Mouse (Mus musculus) adrenal gland, adult (tissue): ENCODE data around the gene Kyat1.
"Not testable (repeated sequence)": the region's sequence is repeated elsewhere in the genome, so short reads cannot be mapped to it uniquely, and the experiment has no call there.

Experiments
- DNase-seq, 2 experiments: peaks; one replicate each; pipeline ENCODE4 v3.0.0; 2022 to 2023; ENCODE audit warnings: low spot score in 1 of 2; ENCODE audit not compliant: inconsistent age in 2 of 2

The Kyat1 gene

GRCm38 (mm10) chr2:30175897-30176296, 29.8 kb downstream of the Kyat1 start:
- peak in 1 of 2 experiments; percentile 45 for DNase-seq

- DNase-seq: peak in 1 of 2 experiments; percentile 57
Observed at GRCm38 (mm10) chr2:30173541-30174240, 32.0 kb downstream of the Kyat1 start.

DNA sequence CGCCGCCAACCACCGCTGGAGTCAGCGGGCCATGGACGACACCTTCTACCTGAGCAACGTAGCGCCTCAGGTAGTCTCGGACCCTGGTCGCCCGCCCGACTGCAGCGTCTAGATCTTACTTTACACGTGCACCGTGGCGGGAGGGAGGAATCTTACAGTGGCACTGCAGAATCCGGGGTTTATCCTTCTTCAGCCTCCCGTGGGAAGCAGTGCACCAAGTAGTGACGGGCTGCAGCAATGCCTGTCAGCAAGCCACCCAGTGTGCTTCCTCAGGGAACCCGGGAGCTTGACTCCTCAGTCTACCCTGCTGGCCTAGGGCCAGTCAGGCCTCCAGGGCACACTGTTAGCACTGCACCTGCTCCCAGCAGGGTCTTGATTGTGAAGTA, 33.7 kb downstream of the Kyat1 start:
- no peak for DNase-seq

- peak; percentile 94 to 98 for DNase-seq
Observed at GRCm38 (mm10) chr2:30171371-30171996, 34.2 kb downstream of the Kyat1 start, which contains the start of gene Endog. Endog (plus strand) TSS chr2:30171493.

DNA sequence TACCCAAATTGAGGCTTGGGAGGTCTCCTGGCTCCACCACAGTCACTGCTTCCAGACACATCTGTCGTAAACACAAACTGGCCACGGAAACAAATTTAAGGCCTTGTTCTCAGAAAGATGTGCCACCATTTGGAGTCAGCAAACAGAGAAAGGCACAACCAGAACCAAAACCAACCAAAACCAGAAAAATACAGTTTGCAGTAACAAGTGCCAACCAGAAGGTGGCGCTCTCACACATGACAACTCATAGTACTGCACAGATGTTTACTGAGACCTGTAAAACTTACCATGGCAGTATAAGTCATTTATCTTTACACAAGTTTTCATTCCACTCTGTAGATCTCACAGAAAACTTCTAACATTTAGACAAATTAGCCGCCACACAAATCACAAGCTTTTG, 39.0 kb downstream of the Kyat1 start:
- DNase-seq: no peak

- no peak for DNase-seq
Observed at GRCm38 (mm10) chr2:30164340-30164932, 41.2 kb downstream of the Kyat1 start.

DNA sequence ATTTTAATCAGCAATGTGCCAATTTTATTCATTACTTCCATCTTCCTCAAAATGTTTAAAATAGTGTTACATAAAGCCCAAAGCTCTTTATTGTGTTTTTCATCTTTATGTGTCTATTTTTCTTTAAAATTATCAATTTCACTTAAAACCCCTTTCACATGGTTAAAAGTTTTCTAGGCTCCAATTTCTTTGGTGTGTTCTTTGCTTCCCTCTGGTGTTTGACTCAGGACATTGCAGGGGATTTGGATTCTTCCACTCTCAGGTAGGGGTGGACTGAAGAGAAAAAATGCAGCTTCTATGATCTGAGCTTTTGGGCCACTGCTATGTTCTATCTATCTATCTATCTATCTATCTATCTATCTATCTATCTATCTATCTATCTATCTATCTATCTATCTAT, 43.8 kb downstream of the Kyat1 start:
- peak in 1 of 2 experiments; percentile 70 for DNase-seq

DNA sequence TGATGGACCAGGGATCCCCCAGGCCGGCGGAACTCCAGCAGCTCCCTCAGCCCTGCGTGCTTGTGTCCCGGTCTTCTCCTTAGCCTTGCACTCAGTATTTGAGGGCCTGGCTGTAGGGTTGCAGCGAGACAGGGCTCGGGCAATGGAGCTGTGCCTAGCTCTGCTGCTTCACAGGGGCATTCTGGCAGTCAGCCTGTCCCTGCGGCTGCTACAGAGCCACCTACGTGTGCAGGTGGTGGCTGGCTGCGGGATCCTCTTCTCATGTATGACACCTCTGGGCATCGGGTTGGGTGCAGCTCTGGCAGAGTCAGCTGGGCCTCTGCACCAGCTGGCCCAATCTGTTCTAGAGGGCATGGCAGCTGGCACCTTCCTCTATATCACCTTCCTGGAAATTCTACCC, 45.8 kb downstream of the Kyat1 start:
- not testable (repeated sequence) for DNase-seq

- peak in 1 of 2 experiments; percentile 54 for DNase-seq
Observed at GRCm38 (mm10) chr2:30152616-30153015, 53.0 kb downstream of the Kyat1 start.

DNA sequence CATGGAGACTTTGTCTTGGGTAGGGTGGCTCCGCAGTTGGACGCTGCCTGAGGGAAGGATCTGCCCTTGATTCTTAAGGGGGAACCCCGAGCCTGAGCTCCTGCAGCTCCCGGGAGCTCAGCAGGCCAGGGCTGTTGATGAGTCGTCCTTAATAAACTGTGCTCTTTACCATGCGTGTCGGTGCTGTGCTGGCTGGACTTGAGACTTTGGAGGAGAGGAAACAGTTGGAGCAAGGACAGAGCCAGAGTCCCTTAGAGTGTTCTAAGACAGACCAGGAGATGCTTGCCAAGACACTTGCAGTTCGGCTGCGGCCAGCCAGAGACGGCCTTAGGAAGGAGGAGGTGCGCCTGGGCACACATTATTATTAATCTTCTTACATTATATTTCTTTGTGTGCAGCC, 53.8 kb downstream of the Kyat1 start:
- DNase-seq: peak in 1 of 2 experiments; percentile 45

DNA sequence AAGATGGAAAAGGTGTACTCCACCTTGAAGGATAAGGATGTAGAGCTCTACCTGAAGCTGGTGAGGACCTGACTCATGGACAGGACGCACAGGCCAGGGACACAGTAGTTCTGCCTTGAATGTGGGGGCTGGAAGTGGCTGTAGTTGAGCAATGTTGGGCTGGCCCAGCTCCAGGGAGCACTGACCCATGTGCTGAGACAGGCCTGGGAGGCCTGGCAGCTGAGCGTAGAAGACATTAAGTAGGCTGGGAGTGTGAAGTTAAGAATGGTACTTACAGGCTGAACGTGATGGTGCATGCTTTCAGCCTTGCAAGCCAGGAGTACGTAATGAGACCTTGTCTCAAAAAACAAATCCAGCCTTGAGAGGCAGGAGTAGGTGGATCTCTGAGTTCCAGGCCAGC, 58.2 kb downstream of the Kyat1 start:
- peak; percentile 87 to 94 for DNase-seq

DNA sequence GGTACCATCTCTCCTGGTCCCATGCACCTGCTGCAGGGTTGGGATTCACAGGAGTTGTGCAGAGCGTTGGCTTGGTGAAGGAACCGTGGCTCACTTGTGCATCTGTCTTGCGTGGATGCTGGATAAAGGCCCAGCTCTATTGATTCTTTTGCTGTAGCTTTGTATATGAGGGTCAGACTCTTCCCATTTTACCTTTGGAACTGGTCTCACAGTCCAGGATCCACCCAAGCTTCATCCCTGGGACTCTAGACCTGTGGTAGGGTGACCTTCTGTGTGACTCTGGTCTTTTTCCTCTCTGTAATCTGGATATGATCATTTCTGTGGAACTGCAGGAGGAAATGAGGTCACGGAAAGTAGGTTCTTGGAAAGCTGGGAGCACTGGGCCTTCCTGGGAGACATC, 61.2 kb downstream of the Kyat1 start:
- no peak for DNase-seq

DNA sequence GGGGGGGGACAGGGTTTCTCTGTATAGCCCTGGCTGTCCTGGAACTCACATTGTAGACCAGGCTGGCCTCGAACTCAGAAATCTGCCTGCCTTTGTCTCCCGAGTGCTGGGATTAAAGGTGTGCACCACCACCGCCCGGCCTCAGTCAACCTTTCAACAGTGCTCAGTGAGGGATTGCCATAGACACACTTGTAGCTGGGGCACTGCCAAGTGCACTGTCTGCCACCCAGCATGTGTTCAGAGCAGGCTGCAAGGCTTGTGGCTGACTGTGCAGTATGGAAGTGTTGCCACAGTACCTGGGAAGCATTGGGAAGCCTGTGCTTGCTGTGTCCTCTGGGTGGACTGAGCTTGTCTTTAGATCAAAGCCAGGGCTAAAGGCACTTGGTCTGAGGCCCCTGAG, 65.6 kb downstream of the Kyat1 start:
- DNase-seq: not testable (repeated sequence)

DNA sequence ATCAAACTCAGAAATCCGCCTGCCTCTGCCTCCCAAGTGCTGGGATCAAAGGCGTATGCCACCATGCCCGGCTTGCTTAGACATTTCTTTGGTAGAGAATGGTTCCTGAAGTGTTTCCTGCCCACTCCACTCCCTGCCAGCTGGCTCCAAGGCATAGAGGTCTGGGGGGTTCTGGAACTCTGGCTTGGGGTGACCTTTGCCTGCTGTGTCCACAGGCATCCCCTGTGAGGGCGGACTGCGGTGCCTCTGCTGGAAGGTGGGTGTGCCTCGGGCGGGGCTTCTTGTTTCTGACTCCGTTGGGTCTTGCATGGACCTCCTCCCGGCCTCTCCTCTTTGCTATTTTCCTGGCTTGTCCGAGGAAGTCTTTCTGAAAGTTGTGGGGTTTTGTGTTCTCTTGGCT, 69.2 kb downstream of the Kyat1 start:
- DNase-seq: no peak
